Mouse (Mus musculus) cerebellum, adult 18-20 months (tissue): ENCODE measurements around the gene St5.

ENCODE experiments used
- DNase-seq, 2 experiments: peaks; one replicate each; pipeline ENCODE4 v3.0.0; 2021

Gene St5

DNA sequence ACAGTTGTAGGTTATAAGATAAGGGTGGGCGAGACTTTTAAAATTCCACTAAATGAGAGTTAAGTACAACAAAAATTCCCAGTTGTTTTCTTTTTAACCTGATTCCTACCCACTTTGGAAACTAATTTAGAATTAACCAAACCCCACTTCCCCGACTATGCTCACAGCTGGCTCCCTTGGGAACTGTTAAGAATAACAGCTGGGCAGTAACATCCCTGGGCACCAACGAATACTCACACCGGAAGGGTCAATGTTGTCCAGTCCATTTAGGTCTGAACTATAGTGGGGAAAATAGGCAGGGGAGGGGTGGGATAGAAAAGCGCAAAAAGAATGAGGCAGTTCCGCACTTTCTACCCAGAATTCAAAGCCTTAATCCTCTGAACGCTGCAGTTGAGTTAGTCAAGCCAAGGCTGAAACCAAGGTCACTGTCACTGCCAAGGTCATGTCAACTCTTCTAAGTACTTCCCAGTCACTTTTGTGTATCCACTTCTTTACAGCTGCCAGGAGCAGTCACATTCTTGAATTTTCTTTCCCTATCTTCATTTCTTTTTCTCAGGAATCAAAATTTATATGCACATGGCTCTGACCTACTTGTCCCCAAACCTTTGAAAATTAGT, 96.3 kb downstream of the St5 start:
- no peak for DNase-seq

GRCm38 (mm10) chr7:109602562-109602961, 100.8 kb downstream of the St5 start:
- no peak for DNase-seq

DNA sequence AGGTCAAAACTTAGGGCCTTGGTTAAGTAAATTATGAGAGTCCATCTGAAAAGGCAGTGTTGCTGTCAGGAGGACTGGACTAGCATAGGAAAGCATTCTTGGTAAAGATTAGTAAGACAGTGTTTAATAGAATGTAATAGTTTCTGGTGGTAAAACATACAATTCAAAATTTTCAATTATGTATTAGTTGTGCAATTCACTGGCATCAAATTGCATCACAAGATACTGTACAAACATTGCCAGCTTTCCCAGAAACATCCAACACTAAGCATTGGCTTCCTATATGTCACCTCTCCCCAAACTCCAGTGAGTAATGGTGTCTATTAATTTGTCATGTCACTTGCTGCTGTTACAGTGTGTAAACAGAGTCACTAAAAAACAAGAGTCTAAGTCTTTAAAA, 101.4 kb downstream of the St5 start:
- no peak for DNase-seq

DNA sequence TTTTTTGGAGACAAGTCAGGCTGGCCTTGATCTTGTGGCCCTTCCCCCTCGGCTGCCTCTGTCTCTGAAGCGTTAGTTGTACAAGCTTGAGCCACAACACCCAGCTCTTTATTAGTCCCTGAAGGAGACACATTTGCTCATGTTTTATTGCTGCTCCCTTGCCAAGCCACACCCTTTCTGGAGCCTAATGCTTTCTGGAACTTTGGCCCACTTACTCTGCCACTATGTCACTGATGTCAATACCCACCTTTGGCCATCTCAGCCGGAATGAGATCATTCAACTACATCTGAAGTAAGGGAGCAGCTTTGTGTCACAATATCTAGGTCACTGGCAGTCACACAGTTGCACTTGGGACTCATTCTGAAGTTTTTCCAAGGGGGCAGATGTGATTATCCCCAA, 102.7 kb downstream of the St5 start:
- no peak for DNase-seq

- no peak for DNase-seq
Measured at GRCm38 (mm10) chr7:109599998-109600397, 103.4 kb downstream of the St5 start.

DNA sequence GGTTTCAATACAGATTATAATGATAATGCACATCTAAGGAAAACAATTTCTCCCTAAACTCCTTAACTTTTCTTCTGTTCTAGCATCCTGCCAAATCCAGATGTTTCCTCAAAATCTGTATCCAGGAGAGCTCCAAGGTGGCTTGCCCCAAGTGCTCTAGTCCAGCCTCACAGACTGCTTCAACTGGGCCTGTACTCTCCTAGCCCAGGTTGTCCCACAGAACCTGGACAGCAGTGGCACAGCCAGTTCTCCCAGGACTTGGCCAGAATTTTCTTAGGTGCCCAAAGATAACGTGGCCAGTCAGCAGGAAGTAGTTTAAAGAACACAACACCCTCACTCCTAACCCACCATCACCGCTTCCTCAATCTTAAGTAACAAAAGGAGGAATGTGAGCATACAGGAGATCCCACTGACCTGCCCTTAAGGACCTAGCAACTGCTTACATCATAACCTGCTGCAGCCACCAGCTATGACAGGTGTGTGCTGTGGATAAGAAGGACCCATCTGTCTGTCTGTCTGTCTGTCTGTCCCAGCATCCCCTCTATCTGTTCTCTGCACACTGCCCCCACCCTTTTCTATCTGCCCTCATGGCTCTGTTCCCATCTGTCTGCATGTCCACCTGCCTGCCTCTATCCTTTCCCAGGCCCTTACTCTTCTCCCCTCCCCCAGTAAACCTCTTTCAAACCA, 108.4 kb downstream of the St5 start:
- no peak for DNase-seq

DNA sequence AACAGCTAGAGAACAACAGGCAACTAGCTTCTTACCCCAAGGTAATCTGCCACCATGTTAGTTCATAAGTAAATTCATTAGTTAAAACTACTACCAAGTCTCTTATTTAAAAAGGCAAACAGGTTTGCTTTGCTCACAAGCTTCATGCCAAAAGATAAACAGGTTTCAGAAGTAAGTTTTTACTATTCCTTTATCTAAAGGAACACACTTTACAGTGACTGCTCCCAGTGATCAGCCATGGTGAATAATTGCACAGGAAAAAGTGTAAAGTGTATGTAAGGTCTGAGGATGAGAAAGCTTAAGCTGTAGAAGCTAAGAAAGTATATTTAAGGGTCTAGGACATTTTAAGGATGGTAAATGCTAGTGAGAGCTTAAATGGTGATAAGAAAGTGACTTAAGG, 109.4 kb downstream of the St5 start:
- no peak for DNase-seq

DNA sequence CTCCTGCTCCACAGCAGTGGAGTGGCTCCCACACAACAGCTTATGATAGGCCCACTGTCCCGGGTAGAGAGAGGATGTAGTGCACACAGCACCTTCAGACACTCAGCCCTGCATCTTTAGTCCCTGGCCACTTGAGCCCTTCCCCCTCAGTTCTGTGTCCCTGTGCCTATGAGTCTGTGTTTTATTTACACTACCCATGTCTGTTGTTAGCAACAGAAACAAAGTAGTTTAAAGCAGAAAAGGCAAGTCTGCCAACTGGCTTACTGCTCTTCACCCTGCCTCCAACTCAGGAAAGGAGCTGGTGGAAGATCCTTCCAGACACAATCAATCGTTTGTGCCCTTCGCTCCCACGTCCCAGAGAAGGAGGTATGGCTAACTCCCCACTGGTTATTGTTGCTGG, 111.2 kb downstream of the St5 start:
- DNase-seq = no peak

- peak in 1 of 2 experiments; percentile 15 for DNase-seq
Measured at GRCm38 (mm10) chr7:109590576-109590975, 112.8 kb downstream of the St5 start.

GRCm38 (mm10) chr7:109588990-109589389, 114.4 kb downstream of the St5 start:
- no peak for DNase-seq

DNA sequence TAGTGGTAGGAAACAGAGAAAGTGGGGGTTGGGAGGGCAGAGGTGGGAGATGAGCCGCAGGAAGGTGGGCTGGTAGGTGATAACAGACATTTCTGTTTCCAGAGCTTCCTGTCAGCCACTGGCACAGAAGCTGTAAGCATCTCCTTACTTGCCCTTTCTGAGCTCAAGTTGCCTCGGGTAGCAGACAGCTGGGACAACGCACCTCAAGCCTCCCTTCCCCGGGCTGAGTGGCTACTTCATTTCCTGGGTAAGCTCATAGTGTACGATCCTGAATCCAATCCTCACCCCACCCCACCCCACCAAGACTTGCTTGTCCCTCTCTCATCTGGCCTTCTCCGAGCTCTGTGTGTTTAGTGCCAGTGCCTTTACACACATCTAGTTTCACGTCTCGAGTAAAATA, 115.3 kb downstream of the St5 start:
- no peak for DNase-seq

GRCm38 (mm10) chr7:109584467-109584866, 118.9 kb downstream of the St5 start:
- no peak for DNase-seq

- DNase-seq = no peak
Measured at GRCm38 (mm10) chr7:109580489-109580888, 122.9 kb downstream of the St5 start.

DNA sequence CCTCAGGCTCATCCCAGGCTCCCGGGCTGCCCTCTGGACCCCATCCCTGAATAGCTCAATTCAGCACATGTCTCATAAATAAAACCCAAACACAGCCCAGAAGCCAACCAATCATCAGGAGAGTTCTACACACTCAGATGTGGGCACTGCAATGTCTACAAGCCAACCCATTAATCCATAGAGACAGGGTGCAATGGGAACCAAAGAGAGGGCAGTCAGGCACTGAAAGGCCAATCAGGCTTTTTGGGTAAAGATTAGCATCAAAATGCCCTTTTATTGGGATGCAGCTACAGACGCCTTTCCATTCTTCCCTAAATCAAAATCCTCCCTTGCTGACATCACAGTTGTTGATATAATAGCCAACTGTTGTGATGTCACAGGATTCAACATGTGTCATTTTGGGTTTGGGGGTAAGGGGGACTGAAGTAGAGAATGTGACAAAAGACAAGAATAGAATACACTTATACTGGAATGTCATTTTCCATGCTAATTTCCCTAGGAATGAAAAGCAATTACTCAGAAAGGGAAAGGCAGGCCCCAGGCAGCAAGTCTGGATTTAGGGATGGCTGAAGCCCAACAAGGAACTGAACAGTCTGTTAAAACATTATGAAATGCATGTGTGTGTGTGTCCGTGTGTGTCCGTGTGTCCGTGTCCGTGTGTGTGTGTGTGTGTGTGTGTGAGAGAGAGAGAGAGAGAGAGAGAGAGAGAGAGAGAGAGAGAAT, 123.7 kb downstream of the St5 start:
- no peak for DNase-seq

DNA sequence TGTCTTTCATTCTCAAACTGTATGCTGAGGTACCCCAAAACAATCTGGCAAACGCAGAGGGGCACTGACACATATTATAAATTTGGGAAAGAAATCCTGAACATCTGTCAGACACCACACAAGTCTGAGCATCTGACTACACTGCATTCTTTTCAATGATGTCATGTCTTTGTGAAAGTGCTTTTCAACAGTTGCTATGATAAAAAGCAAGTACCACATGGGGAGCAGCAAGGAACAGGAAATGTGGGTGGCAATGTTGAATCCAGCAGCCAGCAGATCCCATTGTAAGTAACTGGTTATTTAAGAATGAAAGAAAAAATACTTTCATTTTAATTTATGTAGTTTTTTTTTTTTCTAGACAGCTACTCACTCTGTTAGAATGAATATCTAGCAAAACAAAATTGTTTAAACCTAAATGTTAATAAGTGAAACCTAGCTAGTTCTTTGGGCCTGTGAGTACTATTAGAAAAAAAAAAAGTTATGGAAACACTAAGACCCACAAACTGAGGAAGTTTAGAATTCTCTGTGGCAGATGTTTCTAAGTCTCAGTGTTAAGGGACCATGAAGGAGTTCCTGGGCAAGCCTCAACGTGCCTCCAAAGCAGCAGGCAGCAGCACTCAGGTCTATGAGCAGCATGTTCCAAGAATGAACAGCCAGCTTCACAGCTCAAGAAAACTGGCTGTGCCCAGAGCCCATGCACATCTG, 124.4 kb downstream of the St5 start:
- DNase-seq = no peak

- DNase-seq = peak in 1 of 2 experiments; percentile 15
Measured at GRCm38 (mm10) chr7:109576321-109577314, 126.8 kb downstream of the St5 start.

GRCm38 (mm10) chr7:109574166-109574565, 129.2 kb downstream of the St5 start:
- DNase-seq = no peak

GRCm38 (mm10) chr7:109568391-109568892, 135.0 kb downstream of the St5 start:
- DNase-seq = no peak

GRCm38 (mm10) chr7:109566841-109567768, 136.3 kb downstream of the St5 start:
- no peak for DNase-seq

DNA sequence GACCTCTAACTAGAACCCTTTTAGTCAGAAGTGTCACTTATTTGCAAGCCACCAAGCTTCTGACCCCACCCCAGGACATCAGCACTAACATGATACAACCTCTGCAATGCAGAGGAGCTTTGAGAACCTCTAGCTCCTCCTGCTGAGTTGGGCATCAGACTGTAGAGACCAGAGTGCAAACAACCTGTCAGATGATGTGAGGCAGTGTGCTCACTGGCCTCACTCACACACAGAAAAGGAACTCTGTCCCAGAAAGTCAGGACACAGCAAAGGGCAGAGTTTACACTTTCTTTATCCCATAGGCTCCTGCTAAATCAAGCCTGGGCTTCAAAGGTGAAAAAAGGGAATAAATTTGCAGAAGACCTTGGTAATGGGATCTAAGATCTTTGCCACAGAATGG, 137.1 kb downstream of the St5 start:
- DNase-seq = no peak
